Comparison of ENCODE assay signal across 11 mouse cellular contexts in the genomic region with DNA sequence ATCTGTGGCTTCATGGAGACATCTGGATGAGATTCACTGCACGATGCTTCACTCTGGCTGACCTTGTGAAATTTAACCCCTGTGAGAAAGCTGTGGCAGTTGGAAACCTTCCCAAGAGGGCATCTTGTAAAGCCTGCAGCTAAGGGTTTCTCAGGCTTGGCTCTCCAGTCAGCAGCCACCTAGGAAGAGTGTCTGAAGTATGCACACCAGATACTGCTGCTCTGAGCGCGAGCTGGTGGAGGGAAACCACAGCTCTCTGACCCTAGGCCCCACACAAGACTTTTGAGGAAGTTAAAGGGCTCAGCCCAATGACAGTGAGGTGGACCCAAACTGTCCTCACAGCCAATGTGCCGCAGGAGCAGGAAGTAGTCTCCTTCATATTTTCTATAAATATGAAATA.
A peak's percentile ranks its signal among the peaks of the same experiment; 100 is the strongest.
DNase-seq lines count a peak whose midpoint lies in the region; ATAC-seq and TF ChIP-seq lines count a peak whose summit lies in the region.
"Had no signal": no experiment of that assay in that cellular context is flagged by ENCODE, and none has a peak within 500 bp of the region (broad histone marks: within the 10 kb centered on the region; RNA-seq: fewer than 3 reads in every experiment).

No protein-coding gene starts in this region.

- intact Hi-C loops in gastrocnemius, postnatal 36 days (cut with DNase I): no loop called here

- peak overlapping the region; percentile 73 for H3K27ac ChIP-seq in lung, embryonic 16.5 days (ENCODE audit: low read length)
- no peak overlapping the region for H3K27ac ChIP-seq in neural tube, embryonic 11.5 days (ENCODE audit: low read depth, low read length)
- H3K27ac ChIP-seq in cerebellum, adult 2 months (ENCODE audit: insufficient read depth, low read length): no peak overlapping the region
- H3K27ac ChIP-seq: hindbrain, embryonic 14.5 days; neural tube, embryonic 13.5 days had no signal

- no peak for TF ChIP-seq CTCF in cerebellum, adult 2 months (IDR thresholded peaks at IDR 0.05; ENCODE audit: borderline replicate concordance, insufficient read depth, low read depth, low read length)

- no peak for TF ChIP-seq POLR2A in cerebellum, adult 2 months (IDR thresholded peaks at IDR 0.05; ENCODE audit: borderline replicate concordance, insufficient read depth, low read length)

- ATAC-seq in lung, embryonic 16.5 days (ENCODE audit: low read depth): peak; percentile 72
- no peak for ATAC-seq in neural tube, embryonic 11.5 days (ENCODE audit: insufficient read depth, low FRiP score, low TSS enrichment)

- peaks cover 7% of the 10 kb centered on the region for H3K36me3 ChIP-seq in lung, embryonic 16.5 days (ENCODE audit: control insufficient read depth, insufficient read depth, low read length)
- H3K36me3 ChIP-seq in neural tube, embryonic 11.5 days (ENCODE audit: control insufficient read depth, insufficient read depth, low read length): no peaks in the 10 kb centered on the region
- H3K36me3 ChIP-seq: neural tube, embryonic 13.5 days had no signal

- H3K27me3 ChIP-seq in lung, embryonic 16.5 days (ENCODE audit: control insufficient read depth, insufficient read depth, low read depth, low read length): no peaks in the 10 kb centered on the region
- H3K27me3 ChIP-seq in neural tube, embryonic 11.5 days (ENCODE audit: control insufficient read depth, insufficient read depth, low read length): no peaks in the 10 kb centered on the region
- H3K27me3 ChIP-seq in cerebellum, adult 2 months (ENCODE audit: control insufficient read depth, insufficient read depth, low read length): no peaks in the 10 kb centered on the region
- H3K27me3 ChIP-seq: neural tube, embryonic 13.5 days had no signal

- H3K4me2 ChIP-seq in lung, embryonic 16.5 days (ENCODE audit: low read depth, low read length): no peak overlapping the region
- H3K4me2 ChIP-seq in neural tube, embryonic 11.5 days (ENCODE audit: low read depth): no peak overlapping the region
- H3K4me2 ChIP-seq: hindbrain, embryonic 14.5 days; neural tube, embryonic 13.5 days had no signal

- no peaks in the 10 kb centered on the region for H3K9me3 ChIP-seq in lung, embryonic 16.5 days (ENCODE audit: control insufficient read depth, low read length)
- H3K9me3 ChIP-seq in neural tube, embryonic 11.5 days (ENCODE audit: control insufficient read depth, low read length): no peaks in the 10 kb centered on the region
- H3K9me3 ChIP-seq: neural tube, embryonic 13.5 days had no signal

- DNase-seq in gastrocnemius, adult 18-20 months (ENCODE audit: low spot score): peak; percentile 52
- no peak for DNase-seq in gastrocnemius, postnatal 36 days
- DNase-seq in lung, postnatal 25 days (ENCODE audit: low spot score): no peak
- DNase-seq in gastrocnemius, postnatal 10 days: peak; percentile 15
- peak; percentile 14 for DNase-seq in neural tube, embryonic 11.5 days (ENCODE audit: low spot score)
- no peak for DNase-seq in frontal cortex, postnatal 10 days (ENCODE audit: low spot score in 2 of 2)
- DNase-seq in cerebellum, adult 2 months: no peak

- no peak overlapping the region for H3K4me3 ChIP-seq in lung, embryonic 16.5 days (ENCODE audit: low read length)
- H3K4me3 ChIP-seq in neural tube, embryonic 11.5 days (ENCODE audit: low read depth, low read length): no peak overlapping the region
- no peak overlapping the region for H3K4me3 ChIP-seq in cerebellum, adult 2 months (replicated peaks; ENCODE audit: insufficient read depth, low read depth, low read length)
- H3K4me3 ChIP-seq: erythroblast, embryonic 14.5 days; neural tube, embryonic 13.5 days had no signal

- H3K9ac ChIP-seq in lung, embryonic 16.5 days (ENCODE audit: low read length): no peak overlapping the region
- H3K9ac ChIP-seq in neural tube, embryonic 11.5 days (ENCODE audit: low read length): no peak overlapping the region
- H3K9ac ChIP-seq: hindbrain, embryonic 14.5 days; neural tube, embryonic 13.5 days had no signal

- 21% methylated on average over 4 of the region's 4 CpGs for WGBS in lung, embryonic 16.5 days
- WGBS in neural tube, embryonic 11.5 days: 60% methylated on average over 4 of the region's 4 CpGs
- WGBS in cerebellum, adult 2 months: 70% methylated on average over 4 of the region's 4 CpGs

- peaks cover 32% of the 10 kb centered on the region for H3K4me1 ChIP-seq in lung, embryonic 16.5 days (replicated peaks; ENCODE audit: control insufficient read depth, insufficient read depth, low read length)
- 0 out of 2 replicates have a peak, but pooled peaks cover 2% of the 10 kb centered on the region for H3K4me1 ChIP-seq in neural tube, embryonic 11.5 days (ENCODE audit: control insufficient read depth, insufficient read depth, low read length)
- H3K4me1 ChIP-seq in cerebellum, adult 2 months (ENCODE audit: control insufficient read depth, insufficient read depth, low read length): 0 out of 2 replicates have a peak, but pooled peaks cover 5% of the 10 kb centered on the region

Comparison
In these comparisons a context has a peak if more than half of its experiments do, and no peak if none do; other contexts are left out.
1. DNase-seq: peak in gastrocnemius, adult 18-20 months (single experiment), gastrocnemius, postnatal 10 days (single experiment) and neural tube, embryonic 11.5 days (single experiment); none in gastrocnemius, postnatal 36 days (0 of 2), lung, postnatal 25 days (single experiment), frontal cortex, postnatal 10 days (0 of 2) and cerebellum, adult 2 months (0 of 2).